Mouse (Mus musculus) layer of hippocampus, adult 9-11 months (tissue): Measurements from ENCODE around the gene Mtch2.
"Not testable (repeated sequence)": the region's sequence is repeated elsewhere in the genome, so short reads cannot be mapped to it uniquely, and the experiment has no call there.

Source experiments
- DNase-seq: peaks from one replicate; pipeline ENCODE4 v3.0.0; 2022

The Mtch2 gene

GRCm38 (mm10) chr2:90866524-90866923 is 19.6 kb downstream of the Mtch2 start:
- peak; percentile 83 for DNase-seq

GRCm38 (mm10) chr2:90870136-90870601 is 23.2 kb downstream of the Mtch2 start:
- peak; percentile 83 for DNase-seq

GRCm38 (mm10) chr2:90871180-90871961 is 24.4 kb downstream of the Mtch2 start:
- DNase-seq = no peak

GRCm38 (mm10) chr2:90874025-90874424 is 27.1 kb downstream of the Mtch2 start:
- no peak for DNase-seq

GRCm38 (mm10) chr2:90875239-90875638 is 28.3 kb downstream of the Mtch2 start:
- DNase-seq = no peak

- DNase-seq = no peak
These were observed 30.8 kb downstream of the Mtch2 start for GRCm38 (mm10) chr2:90877584-90878259.

GRCm38 (mm10) chr2:90879419-90879818 is 32.5 kb downstream of the Mtch2 start:
- DNase-seq = no peak

GRCm38 (mm10) chr2:90880144-90880785 is 33.3 kb downstream of the Mtch2 start:
- DNase-seq = no peak

GRCm38 (mm10) chr2:90881824-90882223 is 34.9 kb downstream of the Mtch2 start:
- DNase-seq = no peak

- no peak for DNase-seq
These were observed 38.5 kb downstream of the Mtch2 start, which contains the start of gene C1qtnf4 for GRCm38 (mm10) chr2:90885218-90886041. Gene C1qtnf4 (plus strand): TSS chr2:90885860.

GRCm38 (mm10) chr2:90886436-90886835 is 39.5 kb downstream of the Mtch2 start:
- no peak for DNase-seq

- no peak for DNase-seq
These were observed 40.7 kb downstream of the Mtch2 start for GRCm38 (mm10) chr2:90887627-90888026.

GRCm38 (mm10) chr2:90889550-90890548 is 42.9 kb downstream of the Mtch2 start:
- DNase-seq = no peak

GRCm38 (mm10) chr2:90893673-90894298 is 46.8 kb downstream of the Mtch2 start:
- no peak for DNase-seq

- not testable (repeated sequence) for DNase-seq
These were observed 47.3 kb downstream of the Mtch2 start for GRCm38 (mm10) chr2:90894299-90894677.

GRCm38 (mm10) chr2:90903398-90903797 is 56.4 kb downstream of the Mtch2 start:
- no peak for DNase-seq

GRCm38 (mm10) chr2:90904076-90904855 is 57.3 kb downstream of the Mtch2 start, which contains the start of the genes Kbtbd4 and Ndufs3:
Gene Kbtbd4 (plus strand): TSS chr2:90904740.
Gene Ndufs3 (minus strand): TSS chr2:90904827.
- DNase-seq = peak; percentile 78

- DNase-seq = no peak
These were observed 57.9 kb downstream of the Mtch2 start for GRCm38 (mm10) chr2:90904856-90905224.

- no peak for DNase-seq
These were observed 59.8 kb downstream of the Mtch2 start for GRCm38 (mm10) chr2:90906721-90907120.

- no peak for DNase-seq
These were observed 63.9 kb downstream of the Mtch2 start for GRCm38 (mm10) chr2:90910861-90911260.
